Mouse (Mus musculus) bone marrow macrophage, adult 2 months (primary cell): ENCODE measurements around the gene Lrrc46.

Experiments used
- CTCF ChIP-seq: IDR thresholded peaks from 2 replicates; pipeline ENCODE4 v1.5.1; 2012; ENCODE audit warnings: low read depth, mild to moderate bottlenecking, low read length, moderate library complexity
- POLR2A ChIP-seq: IDR thresholded peaks from 2 replicates; pipeline ENCODE4 v1.6.1; 2012; ENCODE audit warnings: mild to moderate bottlenecking, low read depth, low read length, borderline replicate concordance

GRCm38 (mm10) chr11:97048090-97048650, 7.0 kb upstream of the Lrrc46 start:
- TF ChIP-seq CTCF (no peak), POLR2A (no peak)
